Mouse (Mus musculus): ENCODE data around the gene Adra1b. TPM values are rescaled to one million over a fixed set of nuclear protein-coding genes. Genes with fewer than 3 reads are reported as not detected.

Adra1b gene
- polyA plus RNA-seq, 1 experiment from 2014 or later, result 0.55 TPM

DNA sequence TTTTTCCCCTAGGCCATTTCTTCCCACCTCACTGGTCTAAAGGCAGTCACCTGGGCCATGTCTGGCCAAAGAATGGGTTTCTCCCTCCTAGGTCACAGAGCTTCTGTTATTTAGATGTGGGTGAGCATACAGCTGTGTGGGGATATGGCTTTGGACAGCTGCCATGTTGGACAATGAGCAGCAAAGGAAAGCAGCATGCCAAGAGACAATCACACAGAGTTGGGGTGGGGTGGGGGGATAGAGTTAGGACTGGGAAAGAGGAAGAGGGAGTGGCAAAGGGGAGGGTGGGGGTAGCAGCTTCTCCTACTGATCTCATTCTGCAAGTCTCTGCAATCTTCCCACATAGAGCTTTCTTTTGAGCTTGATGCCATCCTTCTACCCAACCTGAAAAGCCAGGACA lies 13.4 kb downstream of the Adra1b start:
- ATAC-seq (replicated peaks; ENCODE audit: low FRiP score) (no peak), DNase-seq (ENCODE audit: low spot score) (no peak)
- Histone ChIP-seq H3K36me3 (ENCODE audit: control insufficient read depth, insufficient read depth, low read length) (no peaks in the 10 kb centered on the region), H3K27ac (ENCODE audit: low read depth, low read length) (no peak overlapping the region), H3K9ac (ENCODE audit: low read depth, low read length) (no peak overlapping the region), H3K4me2 (no peak overlapping the region), H3K9me3 (ENCODE audit: control insufficient read depth, low read length) (no peaks in the 10 kb centered on the region), H3K27me3 (replicated peaks; ENCODE audit: control insufficient read depth, insufficient read depth, low read length) (no peaks in the 10 kb centered on the region), H3K4me1 (replicated peaks; ENCODE audit: control insufficient read depth, insufficient read depth, low read length) (no peaks in the 10 kb centered on the region), H3K4me3 (ENCODE audit: low read depth, low read length) (no peak overlapping the region)

GRCm38 (mm10) chr11:43884521-43884920 lies 16.5 kb downstream of the Adra1b start:
- no peak for ATAC-seq (replicated peaks; ENCODE audit: low FRiP score)
- Histone ChIP-seq H3K4me1 (replicated peaks; ENCODE audit: control insufficient read depth, insufficient read depth, low read length) (no peaks in the 10 kb centered on the region), H3K36me3 (ENCODE audit: control insufficient read depth, insufficient read depth, low read length) (no peaks in the 10 kb centered on the region), H3K4me3 (ENCODE audit: low read depth, low read length) (no peak overlapping the region), H3K9me3 (ENCODE audit: control insufficient read depth, low read length) (no peaks in the 10 kb centered on the region), H3K4me2 (no peak overlapping the region), H3K9ac (ENCODE audit: low read depth, low read length) (no peak overlapping the region), H3K27me3 (replicated peaks; ENCODE audit: control insufficient read depth, insufficient read depth, low read length) (no peaks in the 10 kb centered on the region), H3K27ac (ENCODE audit: low read depth, low read length) (no peak overlapping the region)
- no peak for DNase-seq (ENCODE audit: low spot score)

DNA sequence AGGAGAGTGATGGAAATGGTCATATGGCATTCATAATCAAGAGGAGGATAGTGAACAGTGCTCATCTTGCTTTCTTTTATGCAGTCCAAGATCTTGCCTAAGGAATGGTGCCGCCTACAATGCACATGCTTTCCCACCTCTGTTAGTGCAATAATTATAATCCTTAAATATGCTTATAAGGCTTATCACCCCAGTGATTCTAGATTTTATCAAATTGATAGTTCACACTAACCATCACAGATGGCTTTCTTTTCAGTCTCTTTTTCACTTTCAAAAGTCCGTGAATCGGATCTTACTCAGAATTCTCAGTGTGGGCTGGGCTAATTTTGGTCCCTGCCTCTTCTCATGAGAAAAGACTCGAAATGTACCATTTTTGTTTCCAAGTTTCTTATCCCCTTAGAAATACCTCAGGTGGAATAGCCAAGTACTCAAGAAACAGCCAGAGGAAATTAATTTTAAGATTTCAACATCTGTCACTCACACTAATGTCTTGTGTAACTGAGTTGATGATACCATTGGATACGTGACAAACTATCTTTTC lies 17.3 kb downstream of the Adra1b start:
- 83% methylated on average over 5 of the region's 5 CpGs for WGBS

GRCm38 (mm10) chr11:43877211-43877610 lies 23.8 kb downstream of the Adra1b start:
- Histone ChIP-seq H3K27ac (ENCODE audit: low read depth, low read length) (no peak overlapping the region), H3K4me2 (no peak overlapping the region), H3K4me1 (replicated peaks; ENCODE audit: control insufficient read depth, insufficient read depth, low read length) (no peaks in the 10 kb centered on the region), H3K36me3 (ENCODE audit: control insufficient read depth, insufficient read depth, low read length) (no peaks in the 10 kb centered on the region), H3K9me3 (ENCODE audit: control insufficient read depth, low read length) (no peaks in the 10 kb centered on the region), H3K27me3 (replicated peaks; ENCODE audit: control insufficient read depth, insufficient read depth, low read length) (no peaks in the 10 kb centered on the region), H3K9ac (ENCODE audit: low read depth, low read length) (no peak overlapping the region), H3K4me3 (ENCODE audit: low read depth, low read length) (no peak overlapping the region)
- no peak for DNase-seq (ENCODE audit: low spot score)
- ATAC-seq (replicated peaks; ENCODE audit: low FRiP score), result no peak
- 72% methylated on average over 5 of the region's 5 CpGs for WGBS

More for the DNA sequence above, 17.3 kb downstream of the Adra1b start:
- ATAC-seq (replicated peaks; ENCODE audit: low FRiP score) (no peak), DNase-seq (ENCODE audit: low spot score) (no peak)
- Histone ChIP-seq H3K36me3 (ENCODE audit: control insufficient read depth, insufficient read depth, low read length) (no peaks in the 10 kb centered on the region), H3K4me3 (ENCODE audit: low read depth, low read length) (no peak overlapping the region), H3K9me3 (ENCODE audit: control insufficient read depth, low read length) (no peaks in the 10 kb centered on the region), H3K4me2 (no peak overlapping the region), H3K27me3 (replicated peaks; ENCODE audit: control insufficient read depth, insufficient read depth, low read length) (no peaks in the 10 kb centered on the region), H3K4me1 (replicated peaks; ENCODE audit: control insufficient read depth, insufficient read depth, low read length) (no peaks in the 10 kb centered on the region), H3K27ac (ENCODE audit: low read depth, low read length) (no peak overlapping the region), H3K9ac (ENCODE audit: low read depth, low read length) (no peak overlapping the region)

DNA sequence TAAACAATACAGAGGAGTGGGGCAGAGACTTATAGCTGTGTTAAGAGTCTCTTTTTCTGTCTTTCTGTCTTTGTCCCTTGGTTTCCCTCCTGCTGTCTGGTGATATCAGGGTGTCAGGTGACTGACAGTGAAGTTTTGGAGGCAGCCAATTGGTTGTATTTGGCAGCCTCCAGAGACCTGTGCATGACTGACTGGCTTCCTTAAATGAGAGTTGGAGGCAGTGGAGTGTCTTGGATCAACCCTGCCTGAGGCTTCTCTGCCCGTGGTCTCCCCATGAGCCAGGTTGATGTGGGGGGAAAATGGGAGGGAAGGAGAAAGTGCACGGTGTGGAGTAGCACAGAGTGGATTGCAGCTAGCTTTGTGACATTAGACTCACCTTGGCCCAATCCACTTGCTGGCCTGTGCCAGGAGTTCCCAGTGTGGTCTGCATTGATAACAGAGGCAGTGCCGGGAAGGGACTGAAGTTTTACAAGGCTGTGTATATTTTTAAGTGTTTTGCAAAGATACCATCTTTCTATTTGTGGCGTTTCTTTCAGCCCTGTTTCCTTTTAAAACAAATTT lies 33.2 kb downstream of the Adra1b start:
- Histone ChIP-seq H3K9ac (ENCODE audit: low read depth, low read length) (no peak overlapping the region), H3K4me2 (no peak overlapping the region), H3K27me3 (replicated peaks; ENCODE audit: control insufficient read depth, insufficient read depth, low read length) (no peaks in the 10 kb centered on the region), H3K4me1 (replicated peaks; ENCODE audit: control insufficient read depth, insufficient read depth, low read length) (no peaks in the 10 kb centered on the region), H3K9me3 (ENCODE audit: control insufficient read depth, low read length) (no peaks in the 10 kb centered on the region; the same call in 1 of the 2 replicates), H3K27ac (ENCODE audit: low read depth, low read length) (no peak overlapping the region), H3K36me3 (ENCODE audit: control insufficient read depth, insufficient read depth, low read length) (no peaks in the 10 kb centered on the region), H3K4me3 (ENCODE audit: low read depth, low read length) (no peak overlapping the region)
- ATAC-seq (replicated peaks; ENCODE audit: low FRiP score), result no peak
- DNase-seq (ENCODE audit: low spot score), result no peak
- WGBS, result 59% methylated on average over 4 of the region's 4 CpGs

- no peak overlapping the region for H3K4me2 ChIP-seq
- H3K36me3 ChIP-seq (ENCODE audit: control insufficient read depth, insufficient read depth, low read length), result no peaks in the 10 kb centered on the region
- no peak overlapping the region for H3K4me3 ChIP-seq (ENCODE audit: low read depth, low read length)
- no peaks in the 10 kb centered on the region; the same call in 1 of the 2 replicates for H3K9me3 ChIP-seq (ENCODE audit: control insufficient read depth, low read length)
- H3K27me3 ChIP-seq (replicated peaks; ENCODE audit: control insufficient read depth, insufficient read depth, low read length), result no peaks in the 10 kb centered on the region
- no peak for ATAC-seq (replicated peaks; ENCODE audit: low FRiP score)
- no peak for DNase-seq (ENCODE audit: low spot score)
- no peak overlapping the region for H3K27ac ChIP-seq (ENCODE audit: low read depth, low read length)
- no peak overlapping the region for H3K9ac ChIP-seq (ENCODE audit: low read depth, low read length)
- 72% methylated on average over 6 of the region's 6 CpGs for WGBS
- no peaks in the 10 kb centered on the region for H3K4me1 ChIP-seq (replicated peaks; ENCODE audit: control insufficient read depth, insufficient read depth, low read length)
Observed at GRCm38 (mm10) chr11:43865298-43866165, 35.5 kb downstream of the Adra1b start.

DNA sequence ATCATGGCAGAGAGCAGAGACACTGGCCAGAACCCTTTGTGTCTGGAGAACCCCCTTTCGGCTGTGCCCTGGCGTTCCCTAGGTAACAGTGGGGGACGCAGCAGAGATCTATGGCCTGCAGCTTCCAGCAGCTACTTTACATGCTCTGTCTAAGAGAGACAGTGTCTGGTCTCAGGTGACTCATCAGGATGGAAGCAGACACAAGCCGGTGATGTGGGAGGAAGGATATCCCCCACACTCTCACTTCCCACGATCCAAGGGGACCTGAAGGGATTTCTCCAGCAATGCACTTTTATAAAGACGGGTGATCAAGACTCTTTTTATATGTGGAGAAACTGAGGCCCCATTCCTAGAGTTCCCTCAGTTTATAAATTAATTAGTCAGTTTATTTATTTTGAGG lies 48.0 kb downstream of the Adra1b start:
- no peak overlapping the region for H3K4me2 ChIP-seq
- no peaks in the 10 kb centered on the region for H3K27me3 ChIP-seq (replicated peaks; ENCODE audit: control insufficient read depth, insufficient read depth, low read length)
- no peaks in the 10 kb centered on the region for H3K9me3 ChIP-seq (ENCODE audit: control insufficient read depth, low read length)
- no peak overlapping the region for H3K9ac ChIP-seq (ENCODE audit: low read depth, low read length)
- no peak overlapping the region for H3K4me3 ChIP-seq (ENCODE audit: low read depth, low read length)
- no peaks in the 10 kb centered on the region for H3K36me3 ChIP-seq (ENCODE audit: control insufficient read depth, insufficient read depth, low read length)
- ATAC-seq (replicated peaks; ENCODE audit: low FRiP score), result no peak
- DNase-seq (ENCODE audit: low spot score), result no peak
- H3K4me1 ChIP-seq (replicated peaks; ENCODE audit: control insufficient read depth, insufficient read depth, low read length), result no peaks in the 10 kb centered on the region
- WGBS, result 71% methylated on average over 6 of the region's 6 CpGs
- H3K27ac ChIP-seq (ENCODE audit: low read depth, low read length), result no peak overlapping the region

DNA sequence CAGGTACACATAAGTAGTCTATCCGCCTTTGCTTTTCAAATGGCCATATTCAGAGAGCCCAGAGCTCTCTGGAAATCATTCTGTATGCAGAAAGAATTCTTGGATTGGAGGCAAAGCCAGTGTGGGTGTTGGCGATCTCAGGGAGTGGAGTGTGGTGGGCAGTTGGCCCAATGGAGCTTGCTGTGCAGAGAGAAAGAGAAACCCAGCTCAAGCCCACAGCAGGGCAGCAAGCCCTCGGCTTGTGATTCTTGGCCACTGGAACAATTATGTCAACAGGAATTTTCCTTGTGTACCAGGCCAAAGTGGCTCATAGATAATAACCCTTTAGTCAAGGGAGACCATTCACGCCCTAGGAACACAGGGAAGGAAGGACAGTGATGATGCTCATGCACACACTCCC lies 53.0 kb downstream of the Adra1b start:
- H3K9me3 ChIP-seq (ENCODE audit: control insufficient read depth, low read length), result no peaks in the 10 kb centered on the region
- ATAC-seq (replicated peaks; ENCODE audit: low FRiP score), result no peak
- WGBS, result 76% methylated on average over 4 of the region's 4 CpGs

DNA sequence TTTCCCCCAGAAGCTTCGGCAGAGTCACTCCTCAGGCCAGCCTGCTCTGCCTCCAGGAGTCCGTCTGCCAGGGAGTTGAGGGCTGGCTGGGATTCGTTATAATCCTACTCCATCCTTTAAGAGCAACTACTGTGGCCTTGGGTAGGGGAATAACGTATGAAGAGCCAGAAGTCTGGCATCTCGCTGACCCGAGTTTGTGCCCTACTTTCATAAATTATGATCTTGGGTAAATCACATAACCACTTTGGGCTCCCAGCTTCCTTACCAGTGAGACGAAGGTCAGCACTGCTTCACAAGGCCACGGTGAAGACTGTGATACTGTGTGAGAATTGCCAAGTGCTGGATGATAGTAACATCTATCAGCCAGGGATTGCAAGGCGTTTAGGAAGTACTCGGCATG lies 59.4 kb downstream of the Adra1b start:
- H3K27me3 ChIP-seq (replicated peaks; ENCODE audit: control insufficient read depth, insufficient read depth, low read length), result peaks cover 12% of the 10 kb centered on the region
- DNase-seq (ENCODE audit: low spot score) (no peak), ATAC-seq (replicated peaks; ENCODE audit: low FRiP score) (no peak)
- no peaks in the 10 kb centered on the region for H3K4me1 ChIP-seq (replicated peaks; ENCODE audit: control insufficient read depth, insufficient read depth, low read length)
- H3K4me2 ChIP-seq, result no peak overlapping the region
- no peak overlapping the region for H3K27ac ChIP-seq (ENCODE audit: low read depth, low read length)
- H3K9ac ChIP-seq (ENCODE audit: low read depth, low read length), result no peak overlapping the region
- no peaks in the 10 kb centered on the region for H3K36me3 ChIP-seq (ENCODE audit: control insufficient read depth, insufficient read depth, low read length)
- no peak overlapping the region for H3K4me3 ChIP-seq (ENCODE audit: low read depth, low read length)
- no peaks in the 10 kb centered on the region for H3K9me3 ChIP-seq (ENCODE audit: control insufficient read depth, low read length)
- 68% methylated on average over 10 of the region's 10 CpGs for WGBS

More for the DNA sequence above, 53.0 kb downstream of the Adra1b start:
- Histone ChIP-seq H3K9ac (ENCODE audit: low read depth, low read length) (no peak overlapping the region), H3K4me1 (replicated peaks; ENCODE audit: control insufficient read depth, insufficient read depth, low read length) (no peaks in the 10 kb centered on the region), H3K27ac (ENCODE audit: low read depth, low read length) (no peak overlapping the region), H3K4me2 (no peak overlapping the region), H3K4me3 (ENCODE audit: low read depth, low read length) (no peak overlapping the region), H3K27me3 (replicated peaks; ENCODE audit: control insufficient read depth, insufficient read depth, low read length) (no peaks in the 10 kb centered on the region), H3K36me3 (ENCODE audit: control insufficient read depth, insufficient read depth, low read length) (no peaks in the 10 kb centered on the region)
- no peak for DNase-seq (ENCODE audit: low spot score)
